Mouse (Mus musculus): ENCODE measurements around the gene Maml3.

Maml3 gene

GRCm38 (mm10) chr3:51958751-51959150, 146.1 kb downstream of the Maml3 start:
- no peak for DNase-seq (ENCODE audit: low spot score in 2 of 2)

- DNase-seq (ENCODE audit: low spot score in 2 of 2) = no peak
Measured at GRCm38 (mm10) chr3:51954441-51954840, 150.4 kb downstream of the Maml3 start.

GRCm38 (mm10) chr3:51953927-51954326, 150.9 kb downstream of the Maml3 start:
- DNase-seq (ENCODE audit: low spot score in 2 of 2) = no peak

- DNase-seq (ENCODE audit: low spot score in 2 of 2) = no peak
Measured at GRCm38 (mm10) chr3:51952728-51953623, 151.9 kb downstream of the Maml3 start.

GRCm38 (mm10) chr3:51952267-51952666, 152.6 kb downstream of the Maml3 start:
- no peak for DNase-seq (ENCODE audit: low spot score in 2 of 2)

- no peak for DNase-seq (ENCODE audit: low spot score in 2 of 2)
Measured at GRCm38 (mm10) chr3:51949651-51950050, 155.2 kb downstream of the Maml3 start.

GRCm38 (mm10) chr3:51947168-51947567, 157.7 kb downstream of the Maml3 start:
- no peak for DNase-seq (ENCODE audit: low spot score in 2 of 2)

GRCm38 (mm10) chr3:51943642-51944041, 161.2 kb downstream of the Maml3 start:
- no peak for DNase-seq (ENCODE audit: low spot score in 2 of 2)

GRCm38 (mm10) chr3:51941781-51942180, 163.1 kb downstream of the Maml3 start:
- DNase-seq (ENCODE audit: low spot score in 2 of 2) = peak in 1 of 2 experiments; percentile 40

- DNase-seq (ENCODE audit: low spot score in 2 of 2) = no peak
Measured at GRCm38 (mm10) chr3:51939864-51940263, 165.0 kb downstream of the Maml3 start.

GRCm38 (mm10) chr3:51939054-51939453, 165.8 kb downstream of the Maml3 start:
- DNase-seq (ENCODE audit: low spot score in 2 of 2) = no peak

GRCm38 (mm10) chr3:51937176-51937575, 167.7 kb downstream of the Maml3 start:
- no peak for DNase-seq (ENCODE audit: low spot score in 2 of 2)

GRCm38 (mm10) chr3:51934531-51935485, 170.1 kb downstream of the Maml3 start:
- DNase-seq (ENCODE audit: low spot score in 2 of 2) = no peak

GRCm38 (mm10) chr3:51928188-51928587, 176.7 kb downstream of the Maml3 start:
- DNase-seq (ENCODE audit: low spot score in 2 of 2) = no peak

GRCm38 (mm10) chr3:51927591-51927990, 177.3 kb downstream of the Maml3 start:
- DNase-seq (ENCODE audit: low spot score in 2 of 2) = no peak

GRCm38 (mm10) chr3:51927043-51927442, 177.8 kb downstream of the Maml3 start:
- DNase-seq (ENCODE audit: low spot score in 2 of 2) = no peak

GRCm38 (mm10) chr3:51925758-51926157, 179.1 kb downstream of the Maml3 start:
- DNase-seq (ENCODE audit: low spot score in 2 of 2) = no peak

- DNase-seq (ENCODE audit: low spot score in 2 of 2) = no peak
Measured at GRCm38 (mm10) chr3:51924636-51925035, 180.2 kb downstream of the Maml3 start.

- DNase-seq (ENCODE audit: low spot score in 2 of 2) = no peak
Measured at GRCm38 (mm10) chr3:51923800-51924199, 181.1 kb downstream of the Maml3 start.

- DNase-seq (ENCODE audit: low spot score in 2 of 2) = no peak
Measured at GRCm38 (mm10) chr3:51916902-51917301, 188.0 kb downstream of the Maml3 start.

GRCm38 (mm10) chr3:51916060-51916870, 188.6 kb downstream of the Maml3 start:
- DNase-seq (ENCODE audit: low spot score in 2 of 2) = peak; percentile 51 to 67
